Mouse (Mus musculus): ENCODE data around the gene Samd3. TPM values are rescaled to one million over a fixed set of nuclear protein-coding genes. Genes with fewer than 3 reads are reported as not detected.

Samd3 gene
- polyA plus RNA-seq, 1 experiment from 2014 or later = 3.2 TPM

DNA sequence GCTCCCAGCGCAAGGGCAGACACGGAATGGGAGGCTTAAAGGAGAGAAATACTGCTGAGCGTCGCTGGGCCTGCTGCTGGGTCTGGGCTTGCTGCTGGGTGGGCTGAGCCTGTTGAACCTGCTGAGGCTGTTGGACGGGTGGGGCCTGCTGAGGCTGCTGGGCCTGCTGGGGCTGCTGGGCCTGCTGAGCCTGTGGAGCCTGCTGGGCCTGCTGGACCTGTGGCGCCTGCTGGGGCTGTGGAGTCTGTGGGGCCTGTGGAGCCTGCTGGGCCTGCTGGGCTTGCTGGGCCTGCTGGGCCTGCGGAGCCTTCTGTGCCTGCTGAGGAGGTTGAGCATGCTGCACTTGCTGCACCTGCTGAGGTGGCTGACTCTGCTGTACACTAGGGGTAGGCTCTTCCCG is 50.5 kb downstream of the Samd3 start:
- WGBS = 51% methylated on average over 8 of the region's 8 CpGs
- no peaks in the 10 kb centered on the region for H3K27me3 ChIP-seq (ENCODE audit: control insufficient read depth, insufficient read depth, low read depth, low read length)
- H3K36me3 ChIP-seq (ENCODE audit: control insufficient read depth, insufficient read depth, low read length) = peaks cover 14% of the 10 kb centered on the region
- H3K9me3 ChIP-seq (replicated peaks; ENCODE audit: control insufficient read depth, low read length, poor library complexity, severe bottlenecking) = no peaks in the 10 kb centered on the region
- H3K4me2 ChIP-seq (ENCODE audit: low read length) = no peak overlapping the region
- no peaks in the 10 kb centered on the region for H3K4me1 ChIP-seq (ENCODE audit: control insufficient read depth, insufficient read depth, low read length)
- H3K4me3 ChIP-seq (ENCODE audit: low read depth, low read length) = no peak overlapping the region
- no peak overlapping the region for H3K9ac ChIP-seq (ENCODE audit: low read depth, low read length)
- H3K27ac ChIP-seq (ENCODE audit: low read length) = no peak overlapping the region
- ATAC-seq = no peak

DNA sequence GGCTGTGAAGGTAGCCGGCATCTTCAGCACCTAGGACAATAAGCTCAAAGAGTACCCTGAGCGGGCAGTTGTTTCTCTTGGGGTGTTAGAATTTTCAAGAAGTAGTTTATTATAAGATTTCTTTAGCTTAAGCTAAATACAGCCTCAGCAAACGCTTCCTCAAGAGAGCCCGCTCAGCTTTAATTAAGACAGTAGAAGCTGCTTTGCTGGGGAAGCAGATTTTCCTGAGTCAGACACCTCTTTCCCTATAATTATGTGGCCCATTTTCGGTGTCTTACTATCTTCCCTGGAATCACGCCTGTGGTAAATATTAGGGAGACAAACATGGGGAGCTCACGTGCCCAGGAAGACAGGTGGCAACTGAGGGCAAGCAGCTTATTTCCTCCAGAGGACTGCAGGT is 57.6 kb downstream of the Samd3 start:
- Histone ChIP-seq H3K4me1 (ENCODE audit: control insufficient read depth, insufficient read depth, low read length) (no peaks in the 10 kb centered on the region), H3K4me3 (ENCODE audit: low read depth, low read length) (no peak overlapping the region), H3K9ac (ENCODE audit: low read depth, low read length) (no peak overlapping the region), H3K27me3 (ENCODE audit: control insufficient read depth, insufficient read depth, low read depth, low read length) (no peaks in the 10 kb centered on the region), H3K36me3 (ENCODE audit: control insufficient read depth, insufficient read depth, low read length) (peaks cover 8% of the 10 kb centered on the region), H3K9me3 (replicated peaks; ENCODE audit: control insufficient read depth, low read length, poor library complexity, severe bottlenecking) (no peaks in the 10 kb centered on the region), H3K4me2 (ENCODE audit: low read length) (no peak overlapping the region), H3K27ac (ENCODE audit: low read length) (no peak overlapping the region)
- ATAC-seq = no peak
- 93% methylated on average over 7 of the region's 7 CpGs for WGBS

DNA sequence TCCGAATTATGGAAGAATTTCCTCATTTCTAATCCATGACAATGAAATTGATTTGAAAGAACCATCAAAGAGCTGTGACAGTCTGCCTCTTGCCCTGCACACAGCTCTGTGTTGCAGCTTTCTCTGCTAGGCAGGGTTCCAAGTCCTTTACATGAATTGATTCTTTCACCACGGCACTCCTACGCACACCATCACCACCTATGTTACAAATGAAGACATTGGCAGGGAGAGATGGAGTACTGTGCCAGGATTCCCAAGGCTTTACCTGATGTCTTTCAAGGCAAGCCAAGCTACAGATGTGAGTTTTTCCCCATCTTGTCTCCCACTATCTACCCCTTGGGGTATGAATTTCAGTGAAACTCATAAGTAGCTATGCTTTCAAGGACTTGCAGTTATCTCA is 67.7 kb downstream of the Samd3 start:
- peak; percentile 39; the same call in 1 of the 2 replicates for ATAC-seq
- Histone ChIP-seq H3K27me3 (ENCODE audit: control insufficient read depth, insufficient read depth, low read depth, low read length) (no peaks in the 10 kb centered on the region), H3K9me3 (replicated peaks; ENCODE audit: control insufficient read depth, low read length, poor library complexity, severe bottlenecking) (no peaks in the 10 kb centered on the region), H3K9ac (ENCODE audit: low read depth, low read length) (no peak overlapping the region), H3K36me3 (ENCODE audit: control insufficient read depth, insufficient read depth, low read length) (peaks cover 4% of the 10 kb centered on the region), H3K27ac (ENCODE audit: low read length) (no peak overlapping the region), H3K4me3 (ENCODE audit: low read depth, low read length) (no peak overlapping the region), H3K4me1 (ENCODE audit: control insufficient read depth, insufficient read depth, low read length) (no peaks in the 10 kb centered on the region), H3K4me2 (ENCODE audit: low read length) (no peak overlapping the region)
- WGBS = 70% methylated on average over 3 of the region's 3 CpGs

DNA sequence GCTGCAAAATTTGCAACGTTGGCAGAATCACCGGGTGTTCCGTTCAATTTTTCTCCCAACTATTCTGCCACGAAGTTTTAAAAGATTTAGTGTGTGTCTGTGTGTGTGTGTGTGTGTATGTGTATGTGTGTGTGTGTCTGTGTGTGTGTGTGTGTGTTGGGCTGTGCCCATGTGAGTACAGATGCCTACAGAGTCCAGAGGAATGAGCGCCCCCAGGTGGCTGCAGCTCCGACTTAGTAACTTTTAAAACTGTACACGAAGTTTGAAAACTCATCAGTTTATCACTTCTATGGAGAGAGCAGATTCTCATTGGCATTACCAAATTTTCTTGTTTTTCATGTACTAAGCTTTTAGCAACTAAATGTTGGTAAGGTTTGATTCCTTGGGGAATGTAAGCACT is 68.1 kb downstream of the Samd3 start:
- no peaks in the 10 kb centered on the region for H3K4me1 ChIP-seq (ENCODE audit: control insufficient read depth, insufficient read depth, low read length)
- no peak overlapping the region for H3K4me2 ChIP-seq (ENCODE audit: low read length)
- H3K27me3 ChIP-seq (ENCODE audit: control insufficient read depth, insufficient read depth, low read depth, low read length) = no peaks in the 10 kb centered on the region
- no peaks in the 10 kb centered on the region for H3K9me3 ChIP-seq (replicated peaks; ENCODE audit: control insufficient read depth, low read length, poor library complexity, severe bottlenecking)
- H3K27ac ChIP-seq (ENCODE audit: low read length) = no peak overlapping the region
- WGBS = 89% methylated on average over 7 of the region's 7 CpGs
- peaks cover 2% of the 10 kb centered on the region for H3K36me3 ChIP-seq (ENCODE audit: control insufficient read depth, insufficient read depth, low read length)
- no peak overlapping the region for H3K9ac ChIP-seq (ENCODE audit: low read depth, low read length)
- ATAC-seq = no peak
- no peak overlapping the region for H3K4me3 ChIP-seq (ENCODE audit: low read depth, low read length)

DNA sequence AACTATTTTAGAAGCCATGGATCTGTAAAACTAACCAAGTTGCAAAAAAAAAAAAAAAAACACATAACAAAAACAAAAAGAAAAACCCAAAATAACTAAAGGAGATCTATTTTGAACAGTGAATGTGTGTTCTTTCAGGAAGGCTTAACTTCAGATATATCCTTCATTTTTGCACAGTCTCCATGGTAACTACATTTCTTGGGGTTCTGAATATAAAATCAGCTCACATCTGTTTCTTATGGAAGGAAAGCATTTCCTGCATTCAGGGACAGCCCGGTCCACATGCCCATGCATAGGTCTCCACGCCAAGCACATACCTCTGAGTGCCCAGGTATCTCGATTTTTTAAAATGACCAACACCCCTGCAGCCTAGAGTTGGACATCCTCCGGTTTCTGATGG is 72.8 kb downstream of the Samd3 start:
- Histone ChIP-seq H3K9me3 (replicated peaks; ENCODE audit: control insufficient read depth, low read length, poor library complexity, severe bottlenecking) (no peaks in the 10 kb centered on the region), H3K4me1 (ENCODE audit: control insufficient read depth, insufficient read depth, low read length) (no peaks in the 10 kb centered on the region), H3K4me3 (ENCODE audit: low read depth, low read length) (no peak overlapping the region), H3K27ac (ENCODE audit: low read length) (no peak overlapping the region), H3K27me3 (ENCODE audit: control insufficient read depth, insufficient read depth, low read depth, low read length) (no peaks in the 10 kb centered on the region), H3K36me3 (ENCODE audit: control insufficient read depth, insufficient read depth, low read length) (peaks cover 4% of the 10 kb centered on the region), H3K9ac (ENCODE audit: low read depth, low read length) (no peak overlapping the region), H3K4me2 (ENCODE audit: low read length) (no peak overlapping the region)
- no peak for ATAC-seq
- 92% methylated on average over 4 of the region's 4 CpGs for WGBS

DNA sequence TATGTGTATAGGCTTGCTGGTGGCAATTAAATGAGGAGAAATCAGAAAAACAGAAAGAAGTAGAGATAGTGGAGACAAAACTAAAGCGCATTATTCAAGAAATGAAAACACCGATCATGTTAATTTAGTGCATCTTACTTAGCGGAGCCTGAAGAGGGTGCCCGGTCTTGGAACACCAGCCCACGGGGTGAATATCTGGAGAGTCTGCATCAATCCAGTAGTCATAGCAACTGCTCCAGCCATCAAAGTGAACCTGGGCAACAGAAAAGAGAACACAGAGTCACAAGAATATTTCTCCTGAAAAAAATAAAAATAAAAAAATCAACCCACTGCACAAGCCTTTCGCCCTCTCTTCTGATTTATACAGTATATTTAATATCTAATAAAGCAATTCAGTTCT is 74.0 kb downstream of the Samd3 start:
- Histone ChIP-seq H3K4me2 (ENCODE audit: low read length) (no peak overlapping the region), H3K9me3 (replicated peaks; ENCODE audit: control insufficient read depth, low read length, poor library complexity, severe bottlenecking) (no peaks in the 10 kb centered on the region), H3K9ac (ENCODE audit: low read depth, low read length) (no peak overlapping the region), H3K27me3 (ENCODE audit: control insufficient read depth, insufficient read depth, low read depth, low read length) (no peaks in the 10 kb centered on the region), H3K27ac (ENCODE audit: low read length) (no peak overlapping the region), H3K4me1 (ENCODE audit: control insufficient read depth, insufficient read depth, low read length) (no peaks in the 10 kb centered on the region), H3K36me3 (ENCODE audit: control insufficient read depth, insufficient read depth, low read length) (peaks cover 11% of the 10 kb centered on the region), H3K4me3 (ENCODE audit: low read depth, low read length) (no peak overlapping the region)
- WGBS = 85% methylated on average over 6 of the region's 6 CpGs
- ATAC-seq = peak; percentile 71; the same call in 1 of the 2 replicates

DNA sequence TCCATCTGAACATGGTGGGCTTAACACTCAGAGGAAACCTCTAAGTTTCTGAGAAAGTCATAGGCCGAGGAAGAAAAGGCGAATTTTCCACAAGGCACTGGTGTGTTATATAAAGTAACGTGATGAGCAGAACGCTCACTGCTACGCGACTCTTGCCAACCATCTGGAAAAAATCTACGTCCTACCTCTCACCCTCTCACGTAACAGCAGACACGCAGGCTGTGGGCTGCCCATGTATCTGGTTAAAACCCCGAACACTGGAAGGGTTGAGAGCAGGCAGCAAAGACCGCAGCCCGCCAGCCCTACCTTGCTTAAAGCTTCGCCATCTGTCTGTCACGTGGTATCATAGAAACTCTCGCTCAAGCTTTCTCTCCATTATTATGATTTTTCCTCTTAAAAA is 84.8 kb downstream of the Samd3 start:
- Histone ChIP-seq H3K4me1 (ENCODE audit: control insufficient read depth, insufficient read depth, low read length) (no peaks in the 10 kb centered on the region), H3K4me3 (ENCODE audit: low read depth, low read length) (no peak overlapping the region), H3K9ac (ENCODE audit: low read depth, low read length) (no peak overlapping the region), H3K36me3 (ENCODE audit: control insufficient read depth, insufficient read depth, low read length) (peaks cover 31% of the 10 kb centered on the region), H3K4me2 (ENCODE audit: low read length) (no peak overlapping the region), H3K27me3 (ENCODE audit: control insufficient read depth, insufficient read depth, low read depth, low read length) (no peaks in the 10 kb centered on the region), H3K9me3 (replicated peaks; ENCODE audit: control insufficient read depth, low read length, poor library complexity, severe bottlenecking) (no peaks in the 10 kb centered on the region), H3K27ac (ENCODE audit: low read length) (no peak overlapping the region)
- 95% methylated on average over 15 of the region's 15 CpGs for WGBS
- ATAC-seq = no peak

DNA sequence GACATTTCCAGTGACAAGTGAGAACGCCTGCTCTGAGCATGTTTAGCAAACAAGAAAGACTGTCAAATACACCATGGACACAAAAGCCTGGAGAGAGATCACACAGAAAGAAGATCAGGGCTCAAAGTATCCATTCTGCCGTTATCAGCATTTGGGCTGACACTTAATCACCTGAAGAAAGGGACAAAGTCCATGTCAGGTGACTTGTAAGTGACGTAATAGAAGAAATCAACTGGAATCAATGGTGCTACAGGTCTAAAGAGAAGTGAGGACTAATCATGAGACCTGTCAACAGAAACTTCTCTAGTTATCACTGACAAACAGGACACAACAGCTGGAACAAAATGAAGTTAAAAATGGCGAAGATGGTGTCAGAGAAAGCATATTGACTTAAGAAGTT is 91.2 kb downstream of the Samd3 start:
- Histone ChIP-seq H3K36me3 (ENCODE audit: control insufficient read depth, insufficient read depth, low read length) (peaks cover 6% of the 10 kb centered on the region; the same call in 1 of the 2 replicates), H3K9ac (ENCODE audit: low read depth, low read length) (no peak overlapping the region), H3K4me2 (ENCODE audit: low read length) (no peak overlapping the region)

More for the DNA sequence above, 91.2 kb downstream of the Samd3 start:
- Histone ChIP-seq H3K4me3 (ENCODE audit: low read depth, low read length) (no peak overlapping the region), H3K9me3 (replicated peaks; ENCODE audit: control insufficient read depth, low read length, poor library complexity, severe bottlenecking) (no peaks in the 10 kb centered on the region), H3K27me3 (ENCODE audit: control insufficient read depth, insufficient read depth, low read depth, low read length) (no peaks in the 10 kb centered on the region), H3K4me1 (ENCODE audit: control insufficient read depth, insufficient read depth, low read length) (no peaks in the 10 kb centered on the region), H3K27ac (ENCODE audit: low read length) (no peak overlapping the region)
- WGBS = 87% methylated on average over 4 of the region's 4 CpGs
- no peak for ATAC-seq

Measured in midbrain, embryonic 16.5 days (tissue).